Mouse (Mus musculus) heart, adult 2 months (tissue): ENCODE results near the gene Otoa.

Source experiments
- CTCF ChIP-seq: fragments of 200-600 bp; IDR thresholded peaks from 2 replicates; pipeline ENCODE4 v1.8.1; 2022; ENCODE audit warnings: antibody characterized with exemption, mild to moderate bottlenecking, moderate library complexity
- POLR2A ChIP-seq: fragments of 200-500 bp; IDR thresholded peaks from 2 replicates; pipeline ENCODE4 v1.6.1; 2011; ENCODE audit warnings: mild to moderate bottlenecking, low read depth, low read length, control low read depth; ENCODE audit not compliant: insufficient read depth

- TF ChIP-seq CTCF = no peak
- no peak for TF ChIP-seq POLR2A
Measured at GRCm38 (mm10) chr7:121081350-121081749, at the start of gene Otoa.
